ENCODE assay signal across 10 mouse cellular contexts in the genomic region with DNA sequence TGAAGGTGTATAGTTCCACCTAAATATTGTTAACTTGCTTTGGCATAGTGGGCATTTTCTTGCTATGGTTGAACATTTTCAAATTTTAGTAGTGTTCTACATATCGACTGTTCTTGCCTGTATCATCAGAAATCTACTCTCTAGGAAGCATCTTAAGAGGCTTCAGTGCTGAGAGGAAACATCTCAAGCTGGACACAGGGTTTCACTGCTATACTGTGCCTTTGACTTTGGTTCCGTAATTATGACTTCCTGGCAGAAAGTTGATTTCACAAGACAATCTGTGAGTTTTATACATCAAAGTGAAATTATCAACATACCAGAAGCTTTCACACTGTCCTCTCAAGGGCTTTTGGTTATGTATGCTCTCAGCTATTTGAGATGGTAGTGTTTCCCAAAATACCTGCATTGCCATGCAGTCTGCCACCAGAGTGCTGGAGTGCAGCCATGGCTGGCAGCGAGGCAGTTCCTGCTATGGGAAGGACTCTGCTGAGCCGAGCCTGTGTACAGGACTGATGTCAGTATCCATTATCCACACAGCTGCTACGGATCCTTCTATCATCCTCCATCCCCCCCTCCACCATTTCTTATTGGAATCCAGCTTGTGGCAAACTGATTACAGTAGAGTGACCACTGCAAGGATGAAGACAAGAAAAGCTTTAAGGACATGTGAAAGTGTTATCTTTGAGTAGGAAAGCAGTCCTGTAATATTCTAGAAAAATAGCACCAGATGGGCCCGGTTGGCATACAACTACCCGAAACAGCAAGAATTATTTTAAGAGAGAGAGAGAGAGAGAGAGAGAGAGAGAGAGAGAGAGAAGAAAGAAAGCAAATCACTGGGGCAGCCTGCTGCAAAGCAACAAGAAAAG.
DNase-seq lines count a peak whose midpoint lies in the region; ATAC-seq and TF ChIP-seq lines count a peak whose summit lies in the region.
"Had no signal": no experiment of that assay in that cellular context is flagged by ENCODE, and none has a peak within 500 bp of the region (broad histone marks: within the 10 kb centered on the region; RNA-seq: fewer than 3 reads in every experiment).

No protein-coding gene starts in this region.

- H3K4me3 ChIP-seq in hindbrain, postnatal 0 days (ENCODE audit: low read length): no peak overlapping the region
- no peak overlapping the region for H3K4me3 ChIP-seq in hindbrain, embryonic 14.5 days (replicated peaks; ENCODE audit: low read length)
- H3K4me3 ChIP-seq in intestine, postnatal 0 days (ENCODE audit: low read depth, low read length): no peak overlapping the region
- H3K4me3 ChIP-seq: limb, embryonic 13.5 days had no signal

- H3K9me3 ChIP-seq in hindbrain, postnatal 0 days (ENCODE audit: low read length): no peaks in the 10 kb centered on the region
- no peaks in the 10 kb centered on the region for H3K9me3 ChIP-seq in hindbrain, embryonic 14.5 days (ENCODE audit: control insufficient read depth, low read length)
- H3K9me3 ChIP-seq in intestine, postnatal 0 days (ENCODE audit: control insufficient read depth): no peaks in the 10 kb centered on the region
- H3K9me3 ChIP-seq: limb, embryonic 13.5 days had no signal

- 67% methylated on average over 7 of the region's 7 CpGs for WGBS in hindbrain, postnatal 0 days
- WGBS in hindbrain, embryonic 14.5 days: 88% methylated on average over 7 of the region's 7 CpGs
- 76% methylated on average over 7 of the region's 7 CpGs for WGBS in intestine, postnatal 0 days

- H3K36me3 ChIP-seq in hindbrain, postnatal 0 days (ENCODE audit: insufficient read depth, low read length): no peaks in the 10 kb centered on the region
- H3K36me3 ChIP-seq in hindbrain, embryonic 14.5 days (replicated peaks; ENCODE audit: control insufficient read depth, insufficient read depth): no peaks in the 10 kb centered on the region
- no peaks in the 10 kb centered on the region for H3K36me3 ChIP-seq in intestine, postnatal 0 days (ENCODE audit: control insufficient read depth, insufficient read depth)
- H3K36me3 ChIP-seq: limb, embryonic 13.5 days had no signal

- H3K4me2 ChIP-seq in hindbrain, postnatal 0 days (ENCODE audit: low read depth, low read length): no peak overlapping the region
- no peak overlapping the region for H3K4me2 ChIP-seq in hindbrain, embryonic 14.5 days (replicated peaks)
- no peak overlapping the region for H3K4me2 ChIP-seq in intestine, postnatal 0 days (replicated peaks; ENCODE audit: low read depth)
- H3K4me2 ChIP-seq: limb, embryonic 13.5 days had no signal

- H3K4me1 ChIP-seq in hindbrain, postnatal 0 days (ENCODE audit: insufficient read depth, low read length): no peaks in the 10 kb centered on the region
- H3K4me1 ChIP-seq in hindbrain, embryonic 14.5 days (replicated peaks; ENCODE audit: control insufficient read depth, insufficient read depth, low read length): no peaks in the 10 kb centered on the region
- H3K4me1 ChIP-seq in intestine, postnatal 0 days (replicated peaks; ENCODE audit: control insufficient read depth, insufficient read depth, low read length): no peaks in the 10 kb centered on the region
- H3K4me1 ChIP-seq: limb, embryonic 13.5 days had no signal

- intact Hi-C loops in gastrocnemius, postnatal 14 days (cut with DNase I; ENCODE audit: low total_unique reads): no loop called here

- H3K9ac ChIP-seq in hindbrain, postnatal 0 days (replicated peaks; ENCODE audit: low read length): no peak overlapping the region
- no peak overlapping the region for H3K9ac ChIP-seq in hindbrain, embryonic 14.5 days
- no peak overlapping the region for H3K9ac ChIP-seq in intestine, postnatal 0 days (ENCODE audit: low read depth, low read length)
- H3K9ac ChIP-seq: limb, embryonic 13.5 days had no signal

- no peak overlapping the region for H3K27ac ChIP-seq in hindbrain, postnatal 0 days
- H3K27ac ChIP-seq in hindbrain, embryonic 14.5 days: no peak overlapping the region
- H3K27ac ChIP-seq in intestine, postnatal 0 days (ENCODE audit: low read depth, low read length): no peak overlapping the region
- H3K27ac ChIP-seq: limb, embryonic 13.5 days had no signal

- DNase-seq in hindbrain, postnatal 0 days (ENCODE audit: low spot score): peak; percentile 57
- no peak for DNase-seq in hindbrain, embryonic 14.5 days (ENCODE audit: low spot score)
- peak; percentile 40 for DNase-seq in gastrocnemius, postnatal 14 days
- DNase-seq in layer of hippocampus, postnatal 25 days (ENCODE audit: extremely low spot score in 1 of 2, low spot score in 1 of 2): peak; percentile 35 to 46
- DNase-seq in telencephalon, adult 2 months (ENCODE audit: low read depth, low spot score): peak; percentile 71
- no peak for DNase-seq in spleen, postnatal 14 days (ENCODE audit: low spot score in 2 of 2)
- DNase-seq in lung, adult 18-20 months: no peak

- 0 out of 2 replicates have a peak, but pooled peaks have one; percentile 4 for TF ChIP-seq CTCF in hindbrain, postnatal 0 days (IDR thresholded peaks at IDR 0.05; ENCODE audit: low read depth)
- TF ChIP-seq CTCF in intestine, postnatal 0 days (IDR thresholded peaks at IDR 0.05; ENCODE audit: low read depth): no peak

- no peaks in the 10 kb centered on the region for H3K27me3 ChIP-seq in hindbrain, postnatal 0 days (ENCODE audit: insufficient read depth, low read length)
- H3K27me3 ChIP-seq in hindbrain, embryonic 14.5 days (ENCODE audit: control insufficient read depth, insufficient read depth, low read length): no peaks in the 10 kb centered on the region
- H3K27me3 ChIP-seq in intestine, postnatal 0 days (replicated peaks; ENCODE audit: control insufficient read depth, insufficient read depth, low read length): no peaks in the 10 kb centered on the region
- H3K27me3 ChIP-seq: CH12.LX; limb, embryonic 13.5 days had no signal

- ATAC-seq in hindbrain, postnatal 0 days: peak; percentile 75; the same call in 1 of the 2 replicates
- ATAC-seq in hindbrain, embryonic 14.5 days (ENCODE audit: low FRiP score): no peak
- no peak for ATAC-seq in intestine, postnatal 0 days

Comparison
In these comparisons a context has a peak if more than half of its experiments do, and no peak if none do; other contexts are left out.
1. DNase-seq: peak in hindbrain, postnatal 0 days (single experiment), gastrocnemius, postnatal 14 days (single experiment), layer of hippocampus, postnatal 25 days (2 of 2) and telencephalon, adult 2 months (single experiment); none in hindbrain, embryonic 14.5 days (single experiment), spleen, postnatal 14 days (0 of 2) and lung, adult 18-20 months (0 of 2).